Mouse (Mus musculus) embryonic fibroblast, embryonic 13.5 days (primary cell): ENCODE measurements around the gene Sema3e. TPM values are rescaled to one million over a fixed set of nuclear protein-coding genes. Genes with fewer than 3 reads are reported as not detected.

Experiments
- H3K27ac ChIP-seq: 2 replicates; pipeline ENCODE4 v1.5.1; 2012; ENCODE audit warnings: low read length, control low read depth, inconsistent platforms; ENCODE audit not compliant: insufficient read depth
- H3K4me1 ChIP-seq: 2 replicates; pipeline ENCODE4 v1.6.1; 2011; ENCODE audit warnings: low read length; ENCODE audit not compliant: control insufficient read depth, insufficient read depth
- H3K4me3 ChIP-seq: 2 replicates; pipeline ENCODE4 v1.5.1; 2011; ENCODE audit warnings: mild to moderate bottlenecking, control low read depth, low read length; ENCODE audit not compliant: insufficient read depth
- CTCF ChIP-seq: IDR thresholded peaks from 2 replicates; pipeline ENCODE4 v1.5.1; 2011; ENCODE audit warnings: mild to moderate bottlenecking, control low read depth, low read length, moderate library complexity, borderline replicate concordance; ENCODE audit not compliant: insufficient read depth
- POLR2A ChIP-seq: IDR thresholded peaks from 2 replicates; pipeline ENCODE4 v1.6.1; 2011; ENCODE audit warnings: low read depth, mild to moderate bottlenecking, control low read depth, low read length, moderate library complexity
- polyA plus RNA-seq: library from polyadenylated mRNA; stranded (reverse); fragments of >200 nt; gene quantifications from 2 replicates; pipeline ENCODE4 v1.2.4, GENCODE M21; 2011; ENCODE audit warnings: low read depth; ENCODE audit not compliant: missing spikeins, insufficient read length

Gene Sema3e
- polyA plus RNA-seq, 1 experiment = 6.2 TPM

DNA sequence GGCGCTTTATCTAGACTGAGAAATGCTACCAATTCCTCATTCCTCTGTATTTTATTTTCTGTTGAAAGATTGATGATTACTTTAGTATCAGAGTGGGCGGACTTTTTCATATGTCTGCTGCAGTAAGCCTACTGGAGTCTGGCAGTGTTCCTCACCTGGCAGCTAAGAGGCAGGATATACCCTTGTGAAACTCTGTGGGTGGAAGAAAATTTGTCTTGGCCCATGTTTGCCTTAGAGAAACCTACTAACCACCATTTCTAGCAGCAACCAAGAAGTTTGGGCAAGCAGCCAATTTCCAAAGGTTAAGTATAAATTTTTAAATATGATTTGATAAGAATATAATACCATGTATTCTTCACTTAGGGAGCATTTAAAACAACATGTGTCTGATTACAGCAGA is 63.0 kb downstream of the Sema3e start:
- TF ChIP-seq CTCF (no peak), POLR2A (no peak)
- Histone ChIP-seq H3K27ac (no peak overlapping the region), H3K4me1 (peaks cover 4% of the 10 kb centered on the region), H3K4me3 (no peak overlapping the region)

DNA sequence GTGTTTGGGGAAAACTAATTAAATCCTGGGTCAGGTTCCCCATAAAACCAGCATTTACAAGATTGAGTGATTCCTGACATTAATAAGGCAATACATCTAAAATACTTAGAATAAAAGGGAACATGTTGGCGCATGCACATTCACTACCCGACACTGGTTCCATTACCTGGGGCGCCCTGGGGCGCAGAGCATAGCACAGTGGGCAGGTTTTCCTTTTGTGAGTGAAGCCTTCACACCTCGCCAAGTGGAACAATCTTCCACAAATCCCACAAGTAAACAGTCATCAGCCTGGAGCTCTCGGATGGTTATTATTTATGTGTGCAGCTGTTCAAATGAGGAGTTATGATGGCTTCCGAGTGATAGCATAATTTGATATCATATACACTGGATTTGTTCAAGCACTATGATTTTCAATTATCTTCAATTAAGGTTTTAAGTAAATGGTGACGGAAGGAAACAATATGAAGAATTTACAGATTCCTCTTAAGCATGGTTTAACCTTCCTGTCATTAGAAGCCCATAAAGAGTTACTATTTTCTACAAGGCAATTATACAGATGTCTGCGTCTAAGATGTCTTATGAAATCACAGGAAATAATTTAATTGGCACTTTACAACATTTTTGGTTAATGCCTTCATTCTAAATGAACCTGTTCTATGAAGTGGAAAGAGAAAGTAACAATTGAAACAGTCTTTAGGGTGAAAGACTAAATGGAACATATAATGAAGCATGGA is 65.0 kb downstream of the Sema3e start:
- Histone ChIP-seq H3K27ac (no peak overlapping the region), H3K4me1 (peaks cover 4% of the 10 kb centered on the region), H3K4me3 (no peak overlapping the region)
- no peak for TF ChIP-seq CTCF

DNA sequence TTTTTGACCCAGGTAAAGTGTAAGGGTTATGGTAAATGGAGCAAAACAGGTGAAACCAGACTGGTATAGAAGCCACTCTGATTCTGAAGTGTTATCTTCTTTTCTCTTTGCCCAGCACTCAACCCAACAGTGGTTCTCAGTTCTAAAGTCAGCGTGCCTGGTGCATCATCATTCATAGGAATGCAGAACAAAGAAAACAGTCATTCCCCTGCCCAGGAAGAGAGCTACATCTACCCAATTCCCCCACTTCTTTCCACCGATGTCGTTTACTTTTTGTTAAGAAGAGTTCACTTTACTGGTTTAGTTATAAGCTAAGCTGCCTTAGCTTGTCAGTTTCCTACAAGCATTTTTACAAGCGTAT is 65.5 kb downstream of the Sema3e start:
- Histone ChIP-seq H3K27ac (no peak overlapping the region), H3K4me3 (no peak overlapping the region), H3K4me1 (peaks cover 4% of the 10 kb centered on the region)
- TF ChIP-seq POLR2A = no peak
- TF ChIP-seq CTCF = no peak

DNA sequence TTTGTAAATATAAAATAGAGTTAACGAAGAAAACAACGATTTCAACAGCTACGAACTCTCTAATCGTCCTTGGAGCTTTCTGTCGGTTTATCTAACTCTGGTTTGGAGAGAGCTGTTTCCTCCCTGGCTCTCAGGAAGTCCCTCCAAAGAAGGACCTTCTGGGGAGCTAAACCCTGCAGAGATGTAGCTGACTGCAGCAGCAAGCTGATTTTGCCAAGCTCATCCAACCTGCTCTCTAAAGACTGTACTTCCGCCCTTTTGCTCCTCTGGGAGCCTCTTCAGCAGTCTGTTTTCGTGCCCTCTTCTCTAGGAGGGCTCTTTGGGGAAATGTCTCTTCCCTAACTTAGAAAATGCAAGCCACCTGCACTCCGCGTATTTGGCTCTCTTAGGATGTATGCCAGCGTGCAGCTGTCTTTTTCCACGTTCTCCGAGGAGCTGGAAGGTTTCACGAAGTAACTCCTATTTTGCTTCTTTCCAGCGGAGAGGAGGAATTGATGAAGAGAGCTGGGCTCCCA is 67.2 kb downstream of the Sema3e start:
- H3K4me3 ChIP-seq = no peak overlapping the region
- peaks cover 4% of the 10 kb centered on the region for H3K4me1 ChIP-seq
- TF ChIP-seq POLR2A (no peak), CTCF (no peak)
- H3K27ac ChIP-seq = no peak overlapping the region

DNA sequence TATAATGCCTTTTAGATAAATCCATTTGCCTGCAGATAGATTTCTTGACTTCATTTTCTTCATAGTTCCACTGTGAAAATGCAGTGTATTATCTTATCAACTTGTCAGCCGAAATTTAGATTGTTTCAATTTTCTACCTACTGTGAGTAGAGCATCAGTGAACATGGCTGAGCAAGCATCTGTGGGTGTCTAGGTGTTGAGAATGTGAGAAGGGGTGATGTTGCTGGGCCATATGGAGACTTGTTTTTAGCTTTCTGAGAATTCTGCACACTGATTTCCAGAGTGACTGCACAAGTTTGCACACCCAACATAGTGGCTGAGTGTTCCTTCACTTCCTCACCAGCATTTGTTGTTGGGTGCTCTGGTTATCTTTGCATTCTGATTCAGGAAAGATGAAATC is 71.1 kb downstream of the Sema3e start:
- Histone ChIP-seq H3K27ac (no peak overlapping the region), H3K4me1 (no peaks in the 10 kb centered on the region), H3K4me3 (no peak overlapping the region)
- TF ChIP-seq CTCF (no peak), POLR2A (no peak)

DNA sequence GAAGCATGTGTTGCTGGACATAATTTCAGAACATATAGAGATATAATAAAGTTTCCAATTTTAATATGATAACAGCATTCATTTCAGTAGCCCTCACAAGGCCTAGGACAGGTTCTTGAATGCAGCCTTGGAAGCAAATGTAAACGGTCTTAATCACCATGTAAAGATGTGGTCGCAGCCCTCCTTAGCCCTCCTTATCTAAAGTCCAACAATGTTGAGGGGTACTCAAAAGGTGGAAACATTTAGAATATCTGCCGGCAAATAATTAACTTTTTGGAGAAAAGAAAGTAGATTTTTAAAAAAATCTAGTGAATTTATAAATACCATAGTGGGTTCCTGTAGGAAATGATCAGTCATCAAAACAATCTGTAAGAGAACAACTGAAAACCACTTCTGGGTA is 73.6 kb downstream of the Sema3e start:
- no peaks in the 10 kb centered on the region for H3K4me1 ChIP-seq
- TF ChIP-seq POLR2A = no peak
- no peak for TF ChIP-seq CTCF

DNA sequence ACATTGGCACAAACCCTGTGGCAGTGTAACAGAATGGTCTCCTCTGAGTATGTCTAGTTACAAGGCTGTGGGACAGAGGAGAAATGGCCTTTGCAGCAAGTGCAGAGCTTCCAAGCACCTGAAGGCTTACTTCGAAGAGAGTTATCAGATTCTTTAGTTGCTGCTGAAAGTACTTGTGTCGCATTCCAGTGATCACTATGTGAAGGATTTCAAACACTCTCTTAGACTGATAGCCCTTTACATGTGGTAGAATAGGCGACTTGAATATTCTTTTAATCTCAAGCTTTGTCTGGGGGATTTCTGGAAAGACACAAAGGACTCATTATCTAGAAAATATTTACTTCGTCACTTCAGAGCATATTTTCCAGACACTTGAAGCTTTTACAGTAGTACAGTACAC is 82.3 kb downstream of the Sema3e start:
- Histone ChIP-seq H3K4me3 (no peak overlapping the region), H3K4me1 (peaks cover 3% of the 10 kb centered on the region; the same call in 1 of the 2 replicates)
- TF ChIP-seq POLR2A = no peak
- TF ChIP-seq CTCF = no peak

More for the DNA sequence above, 73.6 kb downstream of the Sema3e start:
- Histone ChIP-seq H3K27ac (no peak overlapping the region), H3K4me3 (no peak overlapping the region)

DNA sequence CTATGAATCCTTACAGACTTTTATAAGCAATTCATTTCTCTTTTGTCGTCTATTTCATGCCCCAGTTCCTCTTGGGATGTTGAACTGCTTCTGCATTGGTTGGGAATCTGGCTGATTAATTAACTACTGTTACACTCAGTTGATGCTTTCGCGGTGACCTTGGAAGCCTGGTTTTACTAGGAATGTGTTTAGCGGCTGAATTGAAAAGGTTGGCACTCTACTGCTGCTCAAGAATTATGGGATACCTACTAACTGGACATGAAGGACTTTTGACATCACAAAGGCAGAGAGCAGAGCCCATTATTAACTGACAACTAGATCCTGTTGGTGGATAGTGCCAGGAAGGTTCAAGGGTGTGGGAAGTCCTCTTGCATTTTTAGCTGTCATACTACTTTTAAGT is 83.9 kb downstream of the Sema3e start:
- no peak for TF ChIP-seq CTCF
- TF ChIP-seq POLR2A = no peak
- no peak overlapping the region for H3K4me3 ChIP-seq
- peaks cover 3% of the 10 kb centered on the region; the same call in 1 of the 2 replicates for H3K4me1 ChIP-seq
- no peak overlapping the region for H3K27ac ChIP-seq

More for the DNA sequence above, 82.3 kb downstream of the Sema3e start:
- H3K27ac ChIP-seq = no peak overlapping the region

DNA sequence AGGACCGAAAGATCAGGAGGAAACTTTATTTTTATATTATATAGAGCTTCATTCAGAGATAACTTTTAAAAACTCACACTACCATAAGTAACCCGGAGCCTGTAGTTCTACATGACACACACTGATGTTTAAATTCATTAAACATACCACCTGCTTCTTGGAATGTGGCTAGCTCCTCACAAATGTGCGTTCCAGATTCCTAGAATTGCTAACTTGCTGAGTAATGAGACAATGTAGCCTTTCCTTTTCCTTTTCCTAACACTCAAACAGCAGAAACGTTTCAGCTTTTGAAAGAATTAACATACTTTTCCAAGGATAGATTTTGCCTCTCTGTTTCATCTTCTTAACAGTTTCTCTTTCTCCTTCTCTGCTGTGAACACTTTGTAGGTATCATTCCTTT is 86.3 kb downstream of the Sema3e start:
- no peak overlapping the region; the same call in 1 of the 2 replicates for H3K27ac ChIP-seq
- H3K4me3 ChIP-seq = no peak overlapping the region
- H3K4me1 ChIP-seq = peaks cover 3% of the 10 kb centered on the region; the same call in 1 of the 2 replicates
- TF ChIP-seq POLR2A (no peak), CTCF (no peak)

DNA sequence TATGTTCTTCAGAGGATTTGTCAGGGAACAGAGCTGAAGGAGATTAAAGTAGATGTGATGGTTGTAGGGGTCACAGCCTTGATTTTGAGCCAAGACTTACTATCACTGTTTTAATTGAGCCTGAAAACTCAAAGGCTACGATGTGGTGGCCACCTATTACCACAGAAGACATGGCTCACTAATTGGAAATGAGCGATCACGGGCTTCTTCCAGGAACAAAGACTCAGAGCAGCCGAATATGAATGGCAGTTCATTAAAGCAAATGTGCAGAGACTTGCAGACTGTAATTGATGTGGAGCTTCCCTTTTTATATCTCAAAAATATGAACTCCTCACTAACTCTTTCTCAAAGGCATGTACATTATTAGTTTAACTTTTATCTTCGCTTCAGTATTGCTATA is 96.8 kb downstream of the Sema3e start:
- Histone ChIP-seq H3K4me3 (no peak overlapping the region), H3K27ac (no peak overlapping the region)
- TF ChIP-seq POLR2A = no peak
- no peak for TF ChIP-seq CTCF

More for the DNA sequence above, 96.8 kb downstream of the Sema3e start:
- H3K4me1 ChIP-seq = no peaks in the 10 kb centered on the region
